Mouse (Mus musculus) lung, embryonic 16.5 days (tissue): ENCODE measurements around the gene Hdc. TPM values are rescaled to one million over a fixed set of nuclear protein-coding genes. Genes with fewer than 3 reads are reported as not detected.

ENCODE experiments used
- ATAC-seq: fragments of 200-750 bp; cut with Nextera tagmentation; 2 replicates; pipeline ENCODE4 v1.8.0; 2017; ENCODE audit warnings: low read depth, mild to moderate bottlenecking, moderate library complexity
- H3K27ac ChIP-seq: fragments of 300-500 bp; sonication (generic); 2 replicates; pipeline ENCODE4 v1.5.1; 2014; ENCODE audit warnings: mild to moderate bottlenecking, control low read depth, low read length
- H3K27me3 ChIP-seq: fragments of 300-500 bp; sonication (generic); 2 replicates; pipeline ENCODE4 v1.6.1; 2014; ENCODE audit warnings: low read depth, low read length, mixed read lengths; ENCODE audit not compliant: control insufficient read depth, insufficient read depth
- H3K36me3 ChIP-seq: fragments of 300-500 bp; sonication (generic); 2 replicates; pipeline ENCODE4 v1.6.1; 2014; ENCODE audit warnings: low read length; ENCODE audit not compliant: control insufficient read depth, insufficient read depth
- H3K4me1 ChIP-seq: fragments of 300-500 bp; sonication (generic); replicated peaks from 2 replicates; pipeline ENCODE4 v1.6.1; 2014; ENCODE audit warnings: low read length, mixed read lengths; ENCODE audit not compliant: control insufficient read depth, insufficient read depth
- H3K4me2 ChIP-seq: fragments of 300-500 bp; sonication (generic); 2 replicates; pipeline ENCODE4 v1.6.1; 2014; ENCODE audit warnings: low read depth, low read length, control low read depth
- H3K4me3 ChIP-seq: fragments of 300-500 bp; sonication (generic); 2 replicates; pipeline ENCODE4 v1.5.1; 2014; ENCODE audit warnings: mild to moderate bottlenecking, low read length, control low read depth
- H3K9ac ChIP-seq: fragments of 300-500 bp; sonication (generic); 2 replicates; pipeline ENCODE4 v1.6.1; 2014; ENCODE audit warnings: low read length, control low read depth
- H3K9me3 ChIP-seq: fragments of 300-500 bp; sonication (generic); 2 replicates; pipeline ENCODE4 v1.6.1; 2016; ENCODE audit warnings: low read length; ENCODE audit not compliant: control insufficient read depth
- WGBS: fragments of 180-500 bp; shearing (Covaris S2); extraction: QIAGEN DNeasy Blood & Tissue Kit; methylation state at CpG from one replicate; pipeline ENCODE4 v1.1.7; 2014; 5-methylcytosine and 5-hydroxymethylcytosine counted together
- polyA plus RNA-seq: library from polyadenylated mRNA; unstranded; fragments of >200 nt; fragmentation: Nextera tagmentation; extraction: Ambion mirVana; gene quantifications from 2 replicates; pipeline ENCODE4 v1.2.1, GENCODE M21; 2015

The Hdc gene
- polyA plus RNA-seq, 1 experiment from 2014 or later: 12.3 TPM

- Histone ChIP-seq H3K27me3 (no peaks in the 10 kb centered on the region), H3K36me3 (no peaks in the 10 kb centered on the region), H3K4me3 (peak overlapping the region; percentile 39), H3K4me1 (peaks cover 4% of the 10 kb centered on the region; the same call in 1 of the 2 replicates), H3K9ac (peak overlapping the region; percentile 50), H3K9me3 (no peaks in the 10 kb centered on the region), H3K4me2 (peak overlapping the region; percentile 62), H3K27ac (no peak overlapping the region)
- WGBS: 21% methylated on average over 26 of the region's 26 CpGs
- ATAC-seq: peak; percentile 66; the same call in 1 of the 2 replicates
Observed at GRCm38 (mm10) chr2:126593831-126594610, 25.1 kb downstream of the Hdc start.

- ATAC-seq: no peak
- no peaks in the 10 kb centered on the region for H3K27me3 ChIP-seq
- 83% methylated on average over 4 of the region's 4 CpGs for WGBS
- no peak overlapping the region for H3K4me2 ChIP-seq
- no peak overlapping the region for H3K9ac ChIP-seq
- H3K36me3 ChIP-seq: no peaks in the 10 kb centered on the region
- H3K4me1 ChIP-seq: no peaks in the 10 kb centered on the region
- no peak overlapping the region for H3K4me3 ChIP-seq
- no peaks in the 10 kb centered on the region for H3K9me3 ChIP-seq
- no peak overlapping the region for H3K27ac ChIP-seq
Observed at GRCm38 (mm10) chr2:126591304-126591703, 27.8 kb downstream of the Hdc start.

- Histone ChIP-seq H3K4me3 (no peak overlapping the region), H3K36me3 (no peaks in the 10 kb centered on the region), H3K4me1 (no peaks in the 10 kb centered on the region), H3K4me2 (no peak overlapping the region), H3K27me3 (no peaks in the 10 kb centered on the region), H3K9ac (no peak overlapping the region), H3K27ac (no peak overlapping the region), H3K9me3 (no peaks in the 10 kb centered on the region)
- 71% methylated on average over 3 of the region's 3 CpGs for WGBS
- no peak for ATAC-seq
Observed at GRCm38 (mm10) chr2:126587468-126587867, 31.6 kb downstream of the Hdc start.

GRCm38 (mm10) chr2:126584621-126585369 is 34.3 kb downstream of the Hdc start:
- Histone ChIP-seq H3K4me3 (no peak overlapping the region), H3K4me2 (no peak overlapping the region), H3K27ac (no peak overlapping the region), H3K9ac (no peak overlapping the region), H3K27me3 (no peaks in the 10 kb centered on the region), H3K36me3 (no peaks in the 10 kb centered on the region), H3K9me3 (no peaks in the 10 kb centered on the region), H3K4me1 (no peaks in the 10 kb centered on the region)
- WGBS: 71% methylated on average over 8 of the region's 8 CpGs
- no peak for ATAC-seq

GRCm38 (mm10) chr2:126583960-126584359 is 35.1 kb downstream of the Hdc start:
- H3K4me2 ChIP-seq: no peak overlapping the region
- H3K27me3 ChIP-seq: no peaks in the 10 kb centered on the region
- H3K4me1 ChIP-seq: no peaks in the 10 kb centered on the region
- H3K9me3 ChIP-seq: no peaks in the 10 kb centered on the region
- no peak for ATAC-seq
- H3K27ac ChIP-seq: no peak overlapping the region
- H3K36me3 ChIP-seq: no peaks in the 10 kb centered on the region
- no peak overlapping the region for H3K9ac ChIP-seq
- 62% methylated on average over 6 of the region's 6 CpGs for WGBS
- H3K4me3 ChIP-seq: no peak overlapping the region

GRCm38 (mm10) chr2:126579282-126579681 is 39.8 kb downstream of the Hdc start:
- no peak for ATAC-seq
- H3K4me3 ChIP-seq: no peak overlapping the region
- H3K9ac ChIP-seq: no peak overlapping the region
- H3K4me2 ChIP-seq: no peak overlapping the region
- WGBS: 80% methylated on average over 1 of the region's 1 CpGs
- no peaks in the 10 kb centered on the region for H3K9me3 ChIP-seq
- no peak overlapping the region for H3K27ac ChIP-seq
- H3K4me1 ChIP-seq: no peaks in the 10 kb centered on the region
- no peaks in the 10 kb centered on the region for H3K36me3 ChIP-seq
- no peaks in the 10 kb centered on the region for H3K27me3 ChIP-seq

GRCm38 (mm10) chr2:126577362-126577761 is 41.7 kb downstream of the Hdc start:
- WGBS: 79% methylated on average over 5 of the region's 5 CpGs
- Histone ChIP-seq H3K27me3 (no peaks in the 10 kb centered on the region), H3K9me3 (no peaks in the 10 kb centered on the region), H3K27ac (no peak overlapping the region), H3K4me3 (no peak overlapping the region), H3K36me3 (no peaks in the 10 kb centered on the region), H3K9ac (no peak overlapping the region), H3K4me2 (no peak overlapping the region), H3K4me1 (no peaks in the 10 kb centered on the region)
- ATAC-seq: no peak

GRCm38 (mm10) chr2:126575391-126576176 is 43.5 kb downstream of the Hdc start:
- no peaks in the 10 kb centered on the region for H3K4me1 ChIP-seq
- no peak for ATAC-seq
- WGBS: 77% methylated on average over 11 of the region's 11 CpGs
- H3K27me3 ChIP-seq: no peaks in the 10 kb centered on the region
- H3K9ac ChIP-seq: no peak overlapping the region
- no peak overlapping the region for H3K27ac ChIP-seq
- H3K36me3 ChIP-seq: no peaks in the 10 kb centered on the region
- no peak overlapping the region for H3K4me3 ChIP-seq
- H3K4me2 ChIP-seq: no peak overlapping the region
- peaks cover 2% of the 10 kb centered on the region; the same call in 1 of the 2 replicates for H3K9me3 ChIP-seq

GRCm38 (mm10) chr2:126572747-126573146 is 46.4 kb downstream of the Hdc start:
- 72% methylated on average over 4 of the region's 4 CpGs for WGBS
- no peak for ATAC-seq
- H3K4me2 ChIP-seq: no peak overlapping the region

More at GRCm38 (mm10) chr2:126572747-126573146, 46.4 kb downstream of the Hdc start:
- no peaks in the 10 kb centered on the region for H3K27me3 ChIP-seq
- H3K27ac ChIP-seq: no peak overlapping the region
- H3K9ac ChIP-seq: no peak overlapping the region
- H3K36me3 ChIP-seq: no peaks in the 10 kb centered on the region
- H3K4me1 ChIP-seq: no peaks in the 10 kb centered on the region
- H3K4me3 ChIP-seq: no peak overlapping the region
- H3K9me3 ChIP-seq: peaks cover 2% of the 10 kb centered on the region; the same call in 1 of the 2 replicates
